In genomic region chr6:87868871-87869506, GRCm38 (mm10) we compare ENCODE assay signal across 8 mouse cellular contexts. TPM values are rescaled to one million over a fixed set of nuclear protein-coding genes. Genes with fewer than 3 reads are reported as not detected.
DNase-seq lines count a peak whose midpoint lies in the region; ATAC-seq lines count a peak whose summit lies in the region.

No protein-coding gene starts in this region.

- H3K36me3 ChIP-seq in kidney, embryonic 16.5 days (ENCODE audit: insufficient read depth, low read length): no peaks in the 10 kb centered on the region

- H3K9ac ChIP-seq in kidney, embryonic 16.5 days (replicated peaks; ENCODE audit: low read length): no peak overlapping the region

- intact Hi-C loops in heart, postnatal 36 days (cut with DNase I): no loop called here

- no peak overlapping the region for H3K4me2 ChIP-seq in kidney, embryonic 16.5 days (replicated peaks; ENCODE audit: low read depth, low read length)

- H3K4me3 ChIP-seq in kidney, embryonic 16.5 days (ENCODE audit: low read length): no peak overlapping the region

- ATAC-seq in kidney, embryonic 16.5 days (ENCODE audit: low FRiP score, low TSS enrichment): no peak

- no peaks in the 10 kb centered on the region for H3K4me1 ChIP-seq in kidney, embryonic 16.5 days (ENCODE audit: insufficient read depth, low read length)

- H3K9me3 ChIP-seq in kidney, embryonic 16.5 days (ENCODE audit: low read length): no peaks in the 10 kb centered on the region

- no peak overlapping the region for H3K27ac ChIP-seq in kidney, embryonic 16.5 days (ENCODE audit: low read length)

- 75% methylated on average over 9 of the region's 9 CpGs for WGBS in kidney, embryonic 16.5 days

- peak; percentile 51 for DNase-seq in kidney, adult 18-20 months
- peak; percentile 28 for DNase-seq in fat pad, adult 2 months (ENCODE audit: extremely low read depth, low read depth, low spot score)
- DNase-seq in heart, postnatal 36 days: peak; percentile 84 to 86
- peak; percentile 84 to 87 for DNase-seq in lung, adult 18-20 months
- peak; percentile 41 for DNase-seq in urinary bladder, postnatal 10 days (ENCODE audit: low spot score)
- DNase-seq in cerebellum, adult 11 months: no peak
- DNase-seq in layer of hippocampus, adult 11-12 months (ENCODE audit: low spot score): no peak

- no peaks in the 10 kb centered on the region for H3K27me3 ChIP-seq in kidney, embryonic 16.5 days (ENCODE audit: insufficient read depth, low read length)

RNA-seq across cellular contexts. Expression of gene Cnbp, which starts 18.1 kb away (rescaled TPM):
- polyA plus RNA-seq in kidney, embryonic 16.5 days (2015; fragmentation: Nextera tagmentation; extraction: Ambion mirVana): 1,037 and 1,064 TPM in 2 replicates
- total RNA-seq in heart, postnatal 36 days (2021): 100 to 1,000 TPM; 303 to 349 TPM

RNA-seq across cellular contexts. Expression of gene Copg1, which starts 18.6 kb away (rescaled TPM):
- polyA plus RNA-seq in kidney, embryonic 16.5 days (2015; fragmentation: Nextera tagmentation; extraction: Ambion mirVana): 190 TPM in 2 replicates
- 10 to 100 TPM; 41.6 to 42.2 TPM for total RNA-seq in heart, postnatal 36 days (2021)

RNA-seq across cellular contexts. Expression of gene Isy1, which starts 30.4 kb away (rescaled TPM):
- polyA plus RNA-seq in kidney, embryonic 16.5 days (2015; fragmentation: Nextera tagmentation; extraction: Ambion mirVana): 41.3 and 49.3 TPM in 2 replicates
- 10 to 100 TPM; 18.7 to 18.9 TPM for total RNA-seq in heart, postnatal 36 days (2021)

RNA-seq across cellular contexts. Expression of gene Gm45140, which starts 33.4 kb away (rescaled TPM):
- polyA plus RNA-seq in kidney, embryonic 16.5 days (2015; fragmentation: Nextera tagmentation; extraction: Ambion mirVana): 2.7 and 5.2 TPM in 2 replicates
- total RNA-seq in heart, postnatal 36 days (2021): 1 to 10 TPM in 1 of 2 experiments, under 1 TPM in 1; 0.79 to 2.0 TPM

RNA-seq across cellular contexts. Expression of gene Hmces, which starts 44.7 kb away (rescaled TPM):
- polyA plus RNA-seq in kidney, embryonic 16.5 days (2015; fragmentation: Nextera tagmentation; extraction: Ambion mirVana): 62.5 and 67.1 TPM in 2 replicates
- total RNA-seq in heart, postnatal 36 days (2021): 1 to 10 TPM; 9.5 to 9.9 TPM

Comparison
In these comparisons a context has a peak if more than half of its experiments do, and no peak if none do; other contexts are left out.
1. DNase-seq: peak in kidney, adult 18-20 months (single experiment), fat pad, adult 2 months (single experiment), heart, postnatal 36 days (2 of 2), lung, adult 18-20 months (2 of 2) and urinary bladder, postnatal 10 days (single experiment); none in cerebellum, adult 11 months (single experiment) and layer of hippocampus, adult 11-12 months (single experiment).